Mouse (Mus musculus) heart, postnatal 0 days (tissue): ENCODE data around the gene Fat2.

Experiments
- CTCF ChIP-seq: IDR thresholded peaks from 2 replicates; pipeline ENCODE4 v1.5.1; 2016; ENCODE audit warnings: antibody characterized with exemption, control low read depth, low read depth
- EP300 ChIP-seq: IDR thresholded peaks from 2 replicates; pipeline ENCODE4 v1.6.1; 2016; ENCODE audit warnings: antibody characterized with exemption, low read depth

GRCm38 (mm10) chr11:55364662-55365061, 28.3 kb upstream of the Fat2 start:
- TF ChIP-seq CTCF (no peak), EP300 (no peak)
